Mouse (Mus musculus) left cerebral cortex, adult 2 months (tissue): ENCODE measurements around the gene Bckdha. TPM values are rescaled to one million over a fixed set of nuclear protein-coding genes. Genes with fewer than 3 reads are reported as not detected.
A peak's percentile ranks its signal among the peaks of the same experiment; 100 is the strongest.

Experiments
- DNase-seq, 2 experiments: peaks; one replicate each; pipeline ENCODE4 v3.0.0; 2021 to 2022; ENCODE audit warnings: low spot score in 2 of 2, mixed read lengths in 1 of 2; ENCODE audit errors: extremely low spot score in 1 of 2
- H3K27ac ChIP-seq: fragments of 200-600 bp; 2 replicates; pipeline ENCODE4 v1.8.1; 2022
- H3K4me3 ChIP-seq: fragments of 200-600 bp; 2 replicates; pipeline ENCODE4 v1.8.1; 2022
- CTCF ChIP-seq: fragments of 200-600 bp; IDR thresholded peaks from 2 replicates; pipeline ENCODE4 v1.8.1; 2022; ENCODE audit warnings: antibody characterized with exemption, mild to moderate bottlenecking, moderate library complexity
- intact Hi-C: fragments of 180-260 bp; cut with DNase I; formaldehyde crosslinking; loops from one replicate; pipeline ENCODE4 v1.15.1; 2025
- long read RNA-seq, 2 experiments: library from polyadenylated mRNA; stranded (forward); transcript quantifications; one replicate each; pipeline ENCODE4 v2.0.0; 2021; ENCODE audit warnings: borderline mapping rate in 2 of 2
- total RNA-seq, 2 experiments: library from RNA; stranded (reverse); gene quantifications; 2 replicates each; pipeline ENCODE4 v1.2.3; 2021

Bckdha gene
- 10 to 100 TPM; 32.9 to 33.9 TPM for total RNA-seq
- long read RNA-seq, experiment 1, transcript Bckdha-201 (9 exons, 1,899 nt), result major isoform, 30 of 35 reads
- long read RNA-seq, experiment 1, partial matches to known transcripts, result 3 of 35 reads
- long read RNA-seq, experiment 1, other reads (novel, unspliced or antisense), result 2 of 35 reads
- long read RNA-seq, experiment 2, transcript Bckdha-201 (9 exons, 1,899 nt), result major isoform, 16 of 23 reads
- long read RNA-seq, experiment 2, partial matches to known transcripts, result 2 of 23 reads
- long read RNA-seq, experiment 2, other reads (novel, unspliced or antisense), result 5 of 23 reads

- no peak for TF ChIP-seq CTCF
- peak; percentile 98 to 99 for DNase-seq
- intact Hi-C loops, result loop anchor here (1.0 kb wide), 1 partner anchor 17 kb away; no protein-coding TSS in a partner anchor
- peak within 1 kb of the TSS; percentile 57 for H3K4me3 ChIP-seq
- H3K27ac ChIP-seq, result peak within 1 kb of the TSS; percentile 92
These were observed at the start of gene Bckdha, which contains the start of gene Exosc5 for GRCm38 (mm10) chr7:25658657-25659472. Bckdha (minus strand) TSS chr7:25658981. Exosc5 (plus strand) TSS chr7:25659164.

- H3K27ac ChIP-seq, result peak overlapping the region; percentile 54
- no peak overlapping the region for H3K4me3 ChIP-seq
- intact Hi-C loops, result no loop called here
- TF ChIP-seq CTCF, result no peak
- no peak for DNase-seq
These were observed 49.0 kb upstream of the Bckdha start for GRCm38 (mm10) chr7:25707581-25708292.

GRCm38 (mm10) chr7:25706578-25707170 is 47.9 kb upstream of the Bckdha start:
- H3K4me3 ChIP-seq, result no peak overlapping the region
- intact Hi-C loops, result no loop called here
- peak overlapping the region; percentile 57; the same call in 1 of the 2 replicates for H3K27ac ChIP-seq
- DNase-seq, result no peak
- TF ChIP-seq CTCF, result no peak

GRCm38 (mm10) chr7:25705801-25706251 is 47.0 kb upstream of the Bckdha start:
- H3K27ac ChIP-seq, result peak overlapping the region; percentile 57
- H3K4me3 ChIP-seq, result no peak overlapping the region
- TF ChIP-seq CTCF, result no peak
- intact Hi-C loops, result no loop called here
- peak; percentile 45 to 57 for DNase-seq

- DNase-seq, result no peak
- intact Hi-C loops, result no loop called here
- peak overlapping the region; percentile 37 for H3K4me3 ChIP-seq
- TF ChIP-seq CTCF, result no peak
- no peak overlapping the region for H3K27ac ChIP-seq
These were observed 46.1 kb upstream of the Bckdha start for GRCm38 (mm10) chr7:25704716-25705364.

GRCm38 (mm10) chr7:25703793-25704494 is 45.2 kb upstream of the Bckdha start:
- intact Hi-C loops, result no loop called here
- TF ChIP-seq CTCF, result no peak
- Histone ChIP-seq H3K4me3 (peak overlapping the region; percentile 27; the same call in 1 of the 2 replicates), H3K27ac (no peak overlapping the region)
- no peak for DNase-seq

GRCm38 (mm10) chr7:25702350-25702749 is 43.6 kb upstream of the Bckdha start:
- TF ChIP-seq CTCF, result peak; percentile 11
- Histone ChIP-seq H3K27ac (no peak overlapping the region), H3K4me3 (no peak overlapping the region)
- DNase-seq, result no peak
- intact Hi-C loops, result no loop called here

GRCm38 (mm10) chr7:25700732-25701131 is 42.0 kb upstream of the Bckdha start:
- DNase-seq, result no peak
- intact Hi-C loops, result no loop called here
- no peak overlapping the region for H3K27ac ChIP-seq
- peak; percentile 14 for TF ChIP-seq CTCF
- H3K4me3 ChIP-seq, result no peak overlapping the region

GRCm38 (mm10) chr7:25699851-25700250 is 41.1 kb upstream of the Bckdha start:
- intact Hi-C loops, result no loop called here
- TF ChIP-seq CTCF, result no peak

GRCm38 (mm10) chr7:25694104-25694503 is 35.3 kb upstream of the Bckdha start:
- H3K4me3 ChIP-seq, result no peak overlapping the region
- intact Hi-C loops, result no loop called here
- H3K27ac ChIP-seq, result no peak overlapping the region
- TF ChIP-seq CTCF, result no peak
- no peak for DNase-seq

More at GRCm38 (mm10) chr7:25699851-25700250, 41.1 kb upstream of the Bckdha start:
- Histone ChIP-seq H3K4me3 (no peak overlapping the region), H3K27ac (no peak overlapping the region)
- no peak for DNase-seq
